Mouse (Mus musculus): Measurements from ENCODE around the gene Actl10. TPM values are rescaled to one million over a fixed set of nuclear protein-coding genes. Genes with fewer than 3 reads are reported as not detected.

Actl10 gene
- not detected for total RNA-seq (2021)
- long read RNA-seq, experiment 1 = 0 reads
- long read RNA-seq, experiment 2 = 0 reads

GRCm38 (mm10) chr2:154551476-154551875 lies at the start of gene Actl10:
Gene Actl10 (plus strand): TSS chr2:154551776.
- no peak for DNase-seq

- no peak for DNase-seq
These were observed 44.5 kb upstream of the Actl10 start for GRCm38 (mm10) chr2:154507076-154507475.

GRCm38 (mm10) chr2:154507566-154508283 lies 43.9 kb upstream of the Actl10 start:
- DNase-seq = no peak

GRCm38 (mm10) chr2:154508450-154508849 lies 43.1 kb upstream of the Actl10 start:
- no peak for DNase-seq

- no peak for DNase-seq
These were observed 41.4 kb upstream of the Actl10 start for GRCm38 (mm10) chr2:154510141-154510540.

GRCm38 (mm10) chr2:154516944-154517343 lies 34.6 kb upstream of the Actl10 start:
- DNase-seq = no peak

- no peak for DNase-seq
These were observed 34.2 kb upstream of the Actl10 start for GRCm38 (mm10) chr2:154517424-154517823.

GRCm38 (mm10) chr2:154521449-154521848 lies 30.1 kb upstream of the Actl10 start:
- DNase-seq = no peak

- DNase-seq = no peak
These were observed 29.2 kb upstream of the Actl10 start for GRCm38 (mm10) chr2:154522334-154522733.

GRCm38 (mm10) chr2:154525285-154525684 lies 26.3 kb upstream of the Actl10 start:
- no peak for DNase-seq

GRCm38 (mm10) chr2:154526531-154526930 lies 25.0 kb upstream of the Actl10 start:
- DNase-seq = no peak

- no peak for DNase-seq
These were observed 18.7 kb upstream of the Actl10 start for GRCm38 (mm10) chr2:154532888-154533287.

- DNase-seq = no peak
These were observed 16.8 kb upstream of the Actl10 start for GRCm38 (mm10) chr2:154534704-154535270.

- DNase-seq = no peak
These were observed 13.3 kb upstream of the Actl10 start for GRCm38 (mm10) chr2:154538310-154538709.

GRCm38 (mm10) chr2:154538710-154539109 lies 12.9 kb upstream of the Actl10 start:
- no peak for DNase-seq

GRCm38 (mm10) chr2:154539720-154540119 lies 11.9 kb upstream of the Actl10 start:
- no peak for DNase-seq

- no peak for DNase-seq
These were observed 9.9 kb upstream of the Actl10 start for GRCm38 (mm10) chr2:154541630-154542029.

- peak; percentile 68 for DNase-seq
These were observed 7.8 kb upstream of the Actl10 start for GRCm38 (mm10) chr2:154543567-154544347.

- DNase-seq = no peak
These were observed 4.9 kb upstream of the Actl10 start, which contains the start of gene 1700003F12Rik for GRCm38 (mm10) chr2:154546711-154547110. Gene 1700003F12Rik (plus strand): TSS chr2:154547085.

- no peak for DNase-seq
These were observed 2.9 kb upstream of the Actl10 start for GRCm38 (mm10) chr2:154548688-154549087.

GRCm38 (mm10) chr2:154549127-154549885 lies 2.3 kb upstream of the Actl10 start:
- peak; percentile 74 for DNase-seq

GRCm38 (mm10) chr2:154549886-154550189 lies 1.7 kb upstream of the Actl10 start:
- DNase-seq = no peak
